Mouse (Mus musculus): Measurements from ENCODE around the gene Lamb3. TPM values are rescaled to one million over a fixed set of nuclear protein-coding genes. Genes with fewer than 3 reads are reported as not detected.

Gene Lamb3
- total RNA-seq, 2 experiments from 2014 or later: 0.56 to 2.8 TPM

- peak; percentile 51 to 67 for DNase-seq
These were observed 109.7 kb downstream of the Lamb3 start for GRCm38 (mm10) chr1:193317159-193317559.

- no peak for DNase-seq
These were observed 112.2 kb downstream of the Lamb3 start for GRCm38 (mm10) chr1:193319721-193320120.

GRCm38 (mm10) chr1:193320398-193320797, 112.9 kb downstream of the Lamb3 start:
- DNase-seq: no peak

GRCm38 (mm10) chr1:193323686-193324085, 116.2 kb downstream of the Lamb3 start:
- no peak for DNase-seq

- no peak for DNase-seq
These were observed 116.7 kb downstream of the Lamb3 start for GRCm38 (mm10) chr1:193324224-193324623.

GRCm38 (mm10) chr1:193325891-193326290, 118.4 kb downstream of the Lamb3 start:
- DNase-seq: no peak

- DNase-seq: no peak
These were observed 119.1 kb downstream of the Lamb3 start for GRCm38 (mm10) chr1:193326456-193327145.

GRCm38 (mm10) chr1:193327216-193327615, 119.7 kb downstream of the Lamb3 start:
- no peak for DNase-seq

GRCm38 (mm10) chr1:193327686-193328085, 120.2 kb downstream of the Lamb3 start:
- DNase-seq: no peak

- DNase-seq: no peak
These were observed 122.1 kb downstream of the Lamb3 start for GRCm38 (mm10) chr1:193329557-193329956.

- peak; percentile 85 to 86 for DNase-seq
These were observed 122.7 kb downstream of the Lamb3 start for GRCm38 (mm10) chr1:193330172-193330571.

- DNase-seq: no peak
These were observed 123.1 kb downstream of the Lamb3 start for GRCm38 (mm10) chr1:193330626-193331025.

GRCm38 (mm10) chr1:193332018-193332417, 124.5 kb downstream of the Lamb3 start:
- no peak for DNase-seq

- no peak for DNase-seq
These were observed 125.2 kb downstream of the Lamb3 start for GRCm38 (mm10) chr1:193332671-193333070.

- no peak for DNase-seq
These were observed 126.3 kb downstream of the Lamb3 start for GRCm38 (mm10) chr1:193333776-193334175.

- DNase-seq: no peak
These were observed 127.0 kb downstream of the Lamb3 start for GRCm38 (mm10) chr1:193334546-193334945.

- no peak for DNase-seq
These were observed 128.9 kb downstream of the Lamb3 start for GRCm38 (mm10) chr1:193336122-193337017.

- DNase-seq: no peak
These were observed 129.5 kb downstream of the Lamb3 start for GRCm38 (mm10) chr1:193337018-193337321.

- no peak for DNase-seq
These were observed 130.3 kb downstream of the Lamb3 start for GRCm38 (mm10) chr1:193337787-193338310.

GRCm38 (mm10) chr1:193338363-193338995, 131.0 kb downstream of the Lamb3 start:
- peak in 1 of 2 experiments; percentile 45 for DNase-seq

GRCm38 (mm10) chr1:193342198-193342946, 134.9 kb downstream of the Lamb3 start:
- no peak for DNase-seq

- DNase-seq: no peak
These were observed 136.4 kb downstream of the Lamb3 start for GRCm38 (mm10) chr1:193343853-193344252.

All from layer of hippocampus, postnatal 36 days (tissue).